Mouse (Mus musculus): ENCODE results near the gene Fam3c. TPM values are rescaled to one million over a fixed set of nuclear protein-coding genes. Genes with fewer than 3 reads are reported as not detected.

The Fam3c gene
- total and polyA plus RNA-seq, 3 experiments = 28.2 to 396 (median 30.7) TPM

DNA sequence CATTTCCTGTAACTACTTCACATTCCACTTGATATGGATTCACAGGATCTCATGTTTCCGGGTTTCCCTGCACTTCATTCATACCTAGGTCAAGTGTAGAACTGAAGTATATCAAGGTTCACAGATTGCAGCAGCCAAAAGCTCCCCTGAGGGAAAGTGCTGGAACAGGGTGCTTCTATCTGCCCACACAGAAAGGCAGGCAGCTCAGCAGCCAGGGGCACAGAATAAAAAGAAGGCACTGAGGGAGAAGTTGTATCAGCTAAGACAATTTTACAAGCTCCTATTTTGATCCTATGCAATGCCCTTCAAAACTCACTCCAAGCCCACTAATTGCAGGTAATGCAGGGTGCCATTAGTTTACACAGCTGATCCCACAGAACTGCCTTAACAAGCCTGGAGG lies 2.0 kb downstream of the Fam3c start:
- no peaks in the 10 kb centered on the region for H3K9me3 ChIP-seq (replicated peaks; ENCODE audit: insufficient read depth, low read length)
- no peak for DNase-seq (ENCODE audit: low read depth, low spot score)
- no peak overlapping the region for H3K9ac ChIP-seq (ENCODE audit: control insufficient read depth, low read depth, low read length, poor library complexity, severe bottlenecking)
- no peak for TF ChIP-seq ELF1 (IDR thresholded peaks at IDR 0.05; ENCODE audit: low read depth, low read length)
- H3K27me3 ChIP-seq (ENCODE audit: control insufficient read depth in 1 of 2, insufficient read depth in 2 of 2, low read length in 2 of 2) = no peaks in the 10 kb centered on the region
- peaks cover 11 to 28% of the 10 kb centered on the region in 2 experiments for H3K4me1 ChIP-seq (ENCODE audit: control insufficient read depth in 1 of 2, insufficient read depth in 2 of 2, low read length in 2 of 2)
- no peak overlapping the region for H3K4me3 ChIP-seq (ENCODE audit: control insufficient read depth in 1 of 2, insufficient read depth in 1 of 2, low read depth in 2 of 2, low read length in 2 of 2)
- H3K36me3 ChIP-seq (ENCODE audit: control insufficient read depth in 1 of 2, insufficient read depth in 2 of 2, low read length in 2 of 2) = peaks cover 0 to 42% of the 10 kb centered on the region in 2 experiments; a peak in 2 of 4 replicates
- H3K79me2 ChIP-seq (ENCODE audit: control insufficient read depth, insufficient read depth, low read length, poor library complexity) = peaks cover 43% of the 10 kb centered on the region
- no peak overlapping the region for H3K27ac ChIP-seq (ENCODE audit: control insufficient read depth, low read depth, low read length)

DNA sequence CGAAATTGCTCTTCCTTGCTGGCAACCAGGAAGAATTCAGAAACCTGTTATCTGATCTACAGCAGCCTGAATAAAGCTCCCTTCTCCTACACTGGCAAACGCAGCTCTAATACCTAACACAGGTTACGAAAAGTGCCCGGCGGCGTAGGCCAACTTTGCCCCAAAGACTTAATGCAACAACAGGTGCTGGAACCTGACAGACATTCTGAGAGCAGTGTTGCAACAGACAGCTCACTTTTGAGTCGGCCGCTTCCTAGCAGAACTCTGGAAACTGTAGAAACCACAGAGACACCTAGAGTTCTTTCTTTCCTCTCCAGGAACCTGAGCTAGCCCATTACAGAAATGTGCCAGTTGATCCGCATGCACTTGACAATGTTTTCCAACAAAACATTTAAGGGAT lies 4.5 kb downstream of the Fam3c start:
- no peaks in the 10 kb centered on the region for H3K9me3 ChIP-seq (replicated peaks; ENCODE audit: insufficient read depth, low read length)
- no peak overlapping the region for H3K9ac ChIP-seq (ENCODE audit: control insufficient read depth, low read depth, low read length, poor library complexity, severe bottlenecking)
- DNase-seq (ENCODE audit: low read depth, low spot score) = no peak
- H3K36me3 ChIP-seq (ENCODE audit: control insufficient read depth in 1 of 2, insufficient read depth in 2 of 2, low read length in 2 of 2) = peaks cover 0 to 44% of the 10 kb centered on the region in 2 experiments; a peak in 2 of 4 replicates
- no peak overlapping the region for H3K27ac ChIP-seq (ENCODE audit: control insufficient read depth, low read depth, low read length)
- H3K27me3 ChIP-seq (ENCODE audit: control insufficient read depth in 1 of 2, insufficient read depth in 2 of 2, low read length in 2 of 2) = no peaks in the 10 kb centered on the region
- peaks cover 62% of the 10 kb centered on the region for H3K79me2 ChIP-seq (ENCODE audit: control insufficient read depth, insufficient read depth, low read length, poor library complexity)
- TF ChIP-seq ELF1 (IDR thresholded peaks at IDR 0.05; ENCODE audit: low read depth, low read length) (no peak), POLR2AphosphoS5 (IDR thresholded peaks at IDR 0.05; ENCODE audit: borderline replicate concordance, low read depth, low read length) (no peak), CHD1 (IDR thresholded peaks at IDR 0.05; ENCODE audit: low read depth, low read length) (no peak), CHD2 (IDR thresholded peaks at IDR 0.05; ENCODE audit: low read length) (no peak), SIN3A (IDR thresholded peaks at IDR 0.05; ENCODE audit: low read length) (no peak), ZNF384 (IDR thresholded peaks at IDR 0.05; ENCODE audit: low read depth, low read length) (no peak), NRF1 (IDR thresholded peaks at IDR 0.05; ENCODE audit: insufficient read depth, low read depth, low read length, poor library complexity, severe bottlenecking) (no peak), TAL1 (IDR thresholded peaks at IDR 0.05; ENCODE audit: low read length) (no peak), MAFK (IDR thresholded peaks at IDR 0.05; ENCODE audit: borderline replicate concordance, low read depth, low read length) (no peak), KAT2A (conservative IDR thresholded peaks at IDR 0.05; ENCODE audit: low read depth, low read length) (no peak), EP300 (IDR thresholded peaks at IDR 0.05; ENCODE audit: low read depth in 1 of 2, low read length in 2 of 2) (no peak), RAD21 (IDR thresholded peaks at IDR 0.05; ENCODE audit: low read depth, low read length) (no peak), POLR2A (IDR thresholded peaks at IDR 0.05; ENCODE audit: control insufficient read depth in 1 of 2, insufficient read depth in 1 of 2, low read depth in 1 of 2, low read length in 2 of 2, poor library complexity in 1 of 2) (no peak), ZC3H11A (IDR thresholded peaks at IDR 0.05; ENCODE audit: low read depth, low read length) (no peak), HCFC1 (IDR thresholded peaks at IDR 0.05; ENCODE audit: low read depth, low read length) (no peak), ZMIZ1 (IDR thresholded peaks at IDR 0.05; ENCODE audit: low read depth, low read length) (no peak), POLR2AphosphoS2 (IDR thresholded peaks at IDR 0.05; ENCODE audit: low read length) (no peak)
- H3K4me3 ChIP-seq (ENCODE audit: control insufficient read depth in 1 of 2, insufficient read depth in 1 of 2, low read depth in 2 of 2, low read length in 2 of 2) = no peak overlapping the region
- H3K4me1 ChIP-seq (ENCODE audit: control insufficient read depth in 1 of 2, insufficient read depth in 2 of 2, low read length in 2 of 2) = peaks cover 11 to 28% of the 10 kb centered on the region in 2 experiments

Measured in MEL (cell line).